Mouse (Mus musculus): ENCODE measurements around the gene Pla2g16.

DNA sequence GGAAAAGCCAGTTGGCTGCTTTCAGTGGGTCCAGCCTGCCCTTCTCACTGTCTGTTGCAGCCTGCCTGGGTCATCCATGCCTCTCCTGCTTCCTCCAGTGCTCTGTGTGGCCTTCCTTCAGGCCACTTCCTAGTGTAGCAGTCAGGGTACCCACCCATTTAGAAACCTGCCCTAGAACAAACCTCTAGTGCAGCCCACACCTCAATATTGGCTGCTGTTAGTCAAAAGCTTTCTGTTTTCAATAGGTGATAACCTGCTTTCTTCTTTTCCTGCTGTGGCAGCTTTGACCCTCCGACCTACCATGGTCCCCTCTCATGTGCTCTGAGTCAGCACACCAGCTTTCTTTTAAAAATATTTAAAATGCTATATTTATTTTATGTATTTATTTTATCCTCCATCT lies 7.2 kb downstream of the Pla2g16 start:
- TF ChIP-seq CTCF (IDR thresholded peaks at IDR 0.05; ENCODE audit: control insufficient read depth, insufficient read depth, insufficient replicate concordance, low read depth, low read length): no peak
- no peak for TF ChIP-seq POLR2A (IDR thresholded peaks at IDR 0.05; ENCODE audit: control insufficient read depth, low read depth, low read length)
